Mouse (Mus musculus): ENCODE data around the gene Hbs1l.
A peak's percentile ranks its signal among the peaks of the same experiment; 100 is the strongest.

The Hbs1l gene

DNA sequence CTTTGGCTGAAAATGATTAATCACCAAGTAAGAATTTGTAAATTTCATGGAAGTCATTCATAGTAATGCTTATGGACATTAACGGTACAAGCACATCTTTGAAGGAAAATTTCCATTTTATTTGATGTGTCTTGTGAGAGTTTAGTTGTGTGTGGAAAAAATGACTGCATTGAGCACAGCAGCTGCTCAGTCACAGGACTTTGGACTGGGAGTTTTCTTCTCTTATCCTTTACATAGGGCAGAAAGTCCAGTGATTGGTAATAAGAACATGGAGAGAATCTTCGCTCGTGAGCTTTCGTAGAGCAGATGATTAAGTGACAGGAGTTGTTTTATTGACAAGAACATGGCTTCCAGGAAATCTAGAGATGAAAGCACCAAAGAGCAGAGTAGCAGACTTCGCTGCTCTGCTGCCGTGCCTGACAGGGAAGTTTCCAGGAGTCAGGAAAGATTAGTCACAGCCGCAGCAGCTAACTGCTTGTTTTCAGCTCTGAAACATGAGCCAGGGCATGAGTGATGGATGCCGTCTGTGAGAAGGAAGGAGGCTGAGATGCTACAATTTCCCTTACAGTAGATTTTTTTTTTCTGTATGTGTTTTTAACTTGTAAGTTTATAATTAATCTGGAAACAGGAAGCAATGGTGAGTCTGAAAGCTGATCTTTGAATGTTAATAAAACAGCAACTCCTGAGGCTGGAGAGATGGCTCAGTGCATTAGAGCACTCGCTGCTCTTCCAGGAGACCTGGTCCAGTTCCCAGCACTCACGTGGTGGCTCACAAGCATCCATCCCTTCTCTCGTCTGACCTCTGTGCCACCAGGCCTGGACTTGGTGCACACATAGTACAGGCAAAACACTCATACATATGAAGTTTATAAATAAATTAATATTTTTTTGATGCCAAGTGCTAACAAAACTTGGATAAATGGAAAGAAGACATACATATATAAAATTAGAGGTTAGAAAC is 9.2 kb downstream of the Hbs1l start:
- DNase-seq (ENCODE audit: low read depth): no peak

DNA sequence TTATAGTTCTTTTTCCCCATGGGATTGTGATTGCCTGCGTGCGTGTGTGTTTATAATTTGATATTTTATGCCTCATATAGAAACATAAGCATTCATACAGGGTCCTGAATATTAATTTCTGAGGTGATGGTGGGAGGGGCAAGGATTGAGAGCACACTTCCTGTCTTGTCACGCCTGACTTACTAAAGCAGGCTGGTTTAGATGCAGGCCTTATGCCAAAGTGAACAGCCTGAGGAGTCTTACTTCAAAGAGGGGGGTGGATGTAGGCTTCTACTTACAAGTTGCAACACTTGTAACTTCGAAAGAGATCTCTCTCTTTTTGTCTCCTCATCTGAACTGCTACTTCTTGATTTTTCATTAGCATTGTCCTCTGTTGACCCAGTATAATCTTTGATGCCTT is 18.0 kb downstream of the Hbs1l start:
- no peak for DNase-seq (ENCODE audit: low read depth)

DNA sequence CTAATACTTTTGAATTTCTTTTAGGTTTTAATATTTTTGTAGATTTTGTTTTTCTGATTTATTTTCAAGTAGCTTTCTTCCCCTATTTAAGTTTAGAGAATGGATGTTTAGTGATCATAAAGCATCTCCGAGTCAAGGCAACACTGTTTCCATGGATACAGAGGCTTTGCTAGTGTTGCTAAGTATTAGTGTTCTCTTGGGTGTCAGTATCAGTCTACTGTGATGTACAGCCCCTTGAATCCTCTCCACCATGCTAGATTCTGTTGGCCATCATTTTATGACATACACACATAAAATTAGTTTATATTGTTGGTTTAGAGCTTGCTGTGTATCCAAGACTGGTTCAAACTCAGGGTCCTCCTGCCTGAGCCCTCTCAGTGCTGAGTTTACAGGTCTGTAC is 20.3 kb downstream of the Hbs1l start:
- no peak for DNase-seq (ENCODE audit: low read depth)

GRCm38 (mm10) chr10:21318250-21318649 is 22.5 kb downstream of the Hbs1l start:
- no peak for DNase-seq (ENCODE audit: low read depth)

GRCm38 (mm10) chr10:21318996-21319395 is 23.2 kb downstream of the Hbs1l start:
- no peak for DNase-seq (ENCODE audit: low read depth)

DNA sequence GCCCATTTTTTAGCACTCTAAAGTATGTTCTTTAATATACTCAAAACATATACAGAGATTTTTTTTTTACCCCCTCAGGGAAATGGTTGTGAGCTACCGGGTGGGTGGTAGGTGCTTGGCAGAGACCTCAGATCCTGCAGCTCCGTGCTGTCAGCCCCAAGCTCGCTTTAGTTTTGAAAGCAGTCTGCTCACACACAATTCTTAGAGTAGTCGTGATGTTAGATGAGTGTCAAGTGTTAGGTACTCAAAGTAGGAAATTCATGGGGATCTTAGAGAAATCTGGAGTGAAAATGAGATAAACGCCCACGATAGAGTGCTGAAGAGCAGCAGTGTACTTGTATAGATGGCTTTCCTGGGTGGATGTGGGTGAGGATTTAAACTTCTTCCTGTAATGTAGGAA is 24.8 kb downstream of the Hbs1l start:
- no peak for DNase-seq (ENCODE audit: low read depth)

DNA sequence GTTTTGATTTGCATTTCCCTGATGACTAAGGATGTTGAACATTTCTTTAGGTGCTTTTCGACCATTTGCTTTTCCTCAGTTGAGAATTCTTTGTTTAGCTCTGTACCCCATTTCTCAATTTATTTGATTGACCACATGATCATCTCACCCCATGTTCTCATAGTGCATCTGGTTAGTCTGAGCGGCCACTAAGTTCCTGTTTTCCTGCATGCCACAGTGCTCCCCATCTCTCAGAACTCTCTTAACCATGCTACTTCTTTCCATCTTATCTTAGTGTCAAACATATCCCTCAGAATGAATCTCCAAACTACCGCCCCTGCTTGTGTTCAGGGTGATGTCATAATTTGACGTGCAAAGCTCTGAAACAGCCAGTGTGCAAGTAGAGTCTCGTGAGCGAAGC is 30.6 kb downstream of the Hbs1l start:
- DNase-seq (ENCODE audit: low read depth): no peak

- DNase-seq (ENCODE audit: low read depth): no peak
Measured at GRCm38 (mm10) chr10:21327605-21328135, 31.9 kb downstream of the Hbs1l start.

GRCm38 (mm10) chr10:21334349-21335105 is 38.7 kb downstream of the Hbs1l start:
- no peak for DNase-seq (ENCODE audit: low read depth)

DNA sequence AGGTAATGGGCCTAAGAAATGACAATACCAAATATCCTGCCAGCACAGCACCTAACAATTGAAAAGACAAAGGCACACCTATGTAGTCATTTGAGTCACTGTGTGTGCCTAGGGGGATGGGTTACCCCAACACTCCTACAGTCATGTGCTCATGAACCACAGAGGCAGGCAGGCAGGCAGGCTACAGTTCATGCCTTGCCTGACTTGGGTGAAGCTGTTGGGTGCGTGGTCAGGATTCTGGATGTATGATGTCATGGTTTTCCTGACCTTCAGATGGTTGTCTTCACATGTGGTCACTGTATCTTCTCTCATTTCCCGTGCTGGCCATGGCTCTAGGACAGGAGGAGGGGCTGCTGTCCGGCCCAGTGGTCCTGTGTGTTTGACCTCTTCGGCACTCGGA is 39.8 kb downstream of the Hbs1l start:
- no peak for DNase-seq (ENCODE audit: low read depth)

DNA sequence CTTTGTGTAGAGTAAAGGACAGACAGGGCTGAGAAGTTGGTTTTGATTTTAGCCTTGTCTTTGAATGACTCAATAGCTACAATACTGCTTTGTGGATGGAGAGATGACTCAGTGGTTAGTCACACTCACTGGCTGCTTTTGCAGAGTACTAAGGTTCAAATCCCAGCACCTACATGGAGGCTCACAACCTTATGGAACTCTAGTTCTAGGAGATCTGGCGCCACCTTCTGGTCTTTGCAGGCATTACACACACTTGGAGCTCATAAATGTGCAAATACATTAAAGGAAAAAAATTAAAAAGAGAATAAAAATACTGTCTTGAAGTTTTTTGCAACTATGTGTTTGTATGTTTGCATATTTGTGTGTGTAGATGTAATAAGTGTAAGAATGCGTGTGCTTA is 41.4 kb downstream of the Hbs1l start:
- DNase-seq (ENCODE audit: low read depth): peak; percentile 47

DNA sequence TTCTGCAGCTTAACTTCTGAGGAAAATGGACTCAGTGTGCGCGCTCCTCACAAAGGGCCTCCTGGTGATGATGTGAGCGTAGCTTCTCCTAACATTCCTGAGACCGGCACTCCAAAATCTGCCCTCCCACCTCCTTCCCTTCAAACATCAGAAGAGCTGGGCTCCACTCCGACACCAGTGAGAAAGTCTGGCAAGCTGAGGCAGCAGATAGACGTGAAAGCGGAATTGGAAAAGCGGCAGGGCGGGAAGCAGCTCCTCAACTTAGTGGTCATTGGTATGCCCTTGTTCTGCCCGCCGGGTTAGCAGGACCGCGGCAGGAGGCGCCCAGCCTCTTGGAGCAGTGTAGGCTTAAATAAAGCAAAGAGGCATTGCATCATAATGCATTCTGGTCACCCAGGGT is 45.9 kb downstream of the Hbs1l start:
- DNase-seq (ENCODE audit: low read depth): no peak

- no peak for DNase-seq (ENCODE audit: low read depth)
Measured at GRCm38 (mm10) chr10:21342331-21343005, 46.7 kb downstream of the Hbs1l start.

- DNase-seq (ENCODE audit: low read depth): no peak
Measured at GRCm38 (mm10) chr10:21347332-21347731, 51.6 kb downstream of the Hbs1l start.

- DNase-seq (ENCODE audit: low read depth): no peak
Measured at GRCm38 (mm10) chr10:21349449-21349848, 53.7 kb downstream of the Hbs1l start.

DNA sequence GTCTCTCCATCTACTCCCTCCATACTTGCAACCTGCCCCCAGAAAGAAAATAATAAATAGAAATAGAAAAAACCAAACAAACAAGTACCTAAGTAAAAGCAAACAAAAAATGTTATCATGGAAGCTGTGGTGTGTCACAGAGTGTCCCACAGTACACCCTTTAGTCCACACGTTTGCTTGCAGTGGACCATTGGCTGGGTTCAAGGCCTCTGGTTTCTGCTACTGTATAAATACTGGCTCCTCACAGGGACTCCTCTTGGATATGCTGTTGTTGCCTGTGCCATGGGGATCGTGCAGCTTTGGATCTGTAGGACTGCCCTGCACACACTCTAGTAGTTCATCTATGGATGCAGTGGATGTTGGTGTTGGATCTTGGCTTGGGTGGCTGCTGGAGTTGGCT is 54.2 kb downstream of the Hbs1l start:
- no peak for DNase-seq (ENCODE audit: low read depth)

GRCm38 (mm10) chr10:21350531-21351515 is 55.0 kb downstream of the Hbs1l start:
- DNase-seq (ENCODE audit: low read depth): no peak

GRCm38 (mm10) chr10:21351766-21352165 is 56.0 kb downstream of the Hbs1l start:
- DNase-seq (ENCODE audit: low read depth): no peak

- no peak for DNase-seq (ENCODE audit: low read depth)
Measured at GRCm38 (mm10) chr10:21353890-21354289, 58.1 kb downstream of the Hbs1l start.

- DNase-seq (ENCODE audit: low read depth): no peak
Measured at GRCm38 (mm10) chr10:21354506-21354905, 58.7 kb downstream of the Hbs1l start.

- no peak for DNase-seq (ENCODE audit: low read depth)
Measured at GRCm38 (mm10) chr10:21357986-21358385, 62.2 kb downstream of the Hbs1l start.
